Mouse (Mus musculus) forebrain, embryonic 11.5 days (tissue): Measurements from ENCODE around the gene B3glct. TPM values are rescaled to one million over a fixed set of nuclear protein-coding genes. Genes with fewer than 3 reads are reported as not detected.

Experiments
- ATAC-seq: fragments of 200-750 bp; cut with Nextera tagmentation; replicated peaks from 2 replicates; pipeline ENCODE4 v1.8.0; 2017; ENCODE audit warnings: moderate TSS enrichment; ENCODE audit not compliant: low FRiP score
- DNase-seq: peaks from one replicate; pipeline ENCODE4 v3.0.0-alpha.2; 2017; ENCODE audit warnings: low spot score
- H3K27ac ChIP-seq: fragments of 300-500 bp; sonication (generic); 2 replicates; pipeline ENCODE4 v1.5.1; 2014; ENCODE audit warnings: low read depth, low read length
- H3K27me3 ChIP-seq: fragments of 300-500 bp; sonication (generic); 2 replicates; pipeline ENCODE4 v1.6.1; 2014; ENCODE audit warnings: mild to moderate bottlenecking, low read length, mixed read lengths; ENCODE audit not compliant: control insufficient read depth, insufficient read depth
- H3K36me3 ChIP-seq: fragments of 300-500 bp; sonication (generic); 2 replicates; pipeline ENCODE4 v1.6.1; 2014; ENCODE audit warnings: mild to moderate bottlenecking, low read length, moderate library complexity, mixed read lengths; ENCODE audit not compliant: control insufficient read depth, insufficient read depth
- H3K4me1 ChIP-seq: fragments of 300-500 bp; sonication (generic); replicated peaks from 2 replicates; pipeline ENCODE4 v1.6.1; 2014; ENCODE audit warnings: low read length, mixed read lengths; ENCODE audit not compliant: control insufficient read depth, insufficient read depth
- H3K4me2 ChIP-seq: fragments of 300-500 bp; sonication (generic); 2 replicates; pipeline ENCODE4 v1.6.1; 2014; ENCODE audit warnings: low read depth, mild to moderate bottlenecking, low read length, moderate library complexity, mixed read lengths; ENCODE audit not compliant: severe bottlenecking
- H3K4me3 ChIP-seq: fragments of 300-500 bp; sonication (generic); 2 replicates; pipeline ENCODE4 v1.5.1; 2014; ENCODE audit warnings: low read depth, low read length
- H3K9ac ChIP-seq: fragments of 300-500 bp; sonication (generic); 2 replicates; pipeline ENCODE4 v1.6.1; 2014; ENCODE audit warnings: low read length
- H3K9me3 ChIP-seq: fragments of 300-500 bp; sonication (generic); 2 replicates; pipeline ENCODE4 v1.6.1; 2016; ENCODE audit warnings: low read length, mixed read lengths; ENCODE audit not compliant: control insufficient read depth
- WGBS: fragments of 180-500 bp; shearing (Covaris S2); extraction: QIAGEN DNeasy Blood & Tissue Kit; methylation state at CpG from one replicate; pipeline ENCODE4 v1.1.7; 2014; 5-methylcytosine and 5-hydroxymethylcytosine counted together
- polyA plus RNA-seq: library from polyadenylated mRNA; unstranded; fragments of >200 nt; fragmentation: Nextera tagmentation; extraction: Ambion mirVana; gene quantifications from 2 replicates; pipeline ENCODE4 v1.2.1, GENCODE M21; 2014

Gene B3glct
- polyA plus RNA-seq, 1 experiment from 2014 or later: 17.1 TPM

DNA sequence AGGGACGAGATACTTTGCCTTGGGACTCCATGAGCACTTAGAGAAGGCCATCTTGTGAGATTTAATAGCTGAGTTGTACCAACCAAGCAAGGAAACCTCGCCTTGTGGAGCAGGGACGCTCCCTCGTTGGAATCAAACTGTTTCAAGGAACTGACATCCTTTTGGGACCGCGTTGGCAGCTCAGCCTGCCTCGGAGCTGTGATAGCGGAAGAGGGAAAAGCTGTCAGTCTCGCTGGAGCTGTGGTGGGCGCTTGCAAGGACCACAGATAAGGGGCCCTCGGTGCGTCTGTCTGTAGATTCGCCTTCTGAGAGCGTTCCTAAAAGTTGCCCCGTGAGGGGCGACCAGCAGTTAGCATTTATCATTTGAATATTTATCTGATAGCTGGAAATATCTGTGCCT is 35.8 kb downstream of the B3glct start:
- no peak for ATAC-seq
- Histone ChIP-seq H3K4me2 (no peak overlapping the region), H3K9me3 (no peaks in the 10 kb centered on the region), H3K27me3 (no peaks in the 10 kb centered on the region), H3K4me1 (peaks cover 7% of the 10 kb centered on the region; the same call in 1 of the 2 replicates), H3K9ac (no peak overlapping the region), H3K36me3 (no peaks in the 10 kb centered on the region), H3K4me3 (no peak overlapping the region), H3K27ac (no peak overlapping the region)
- DNase-seq: peak; percentile 48
- WGBS: 87% methylated on average over 16 of the region's 16 CpGs

DNA sequence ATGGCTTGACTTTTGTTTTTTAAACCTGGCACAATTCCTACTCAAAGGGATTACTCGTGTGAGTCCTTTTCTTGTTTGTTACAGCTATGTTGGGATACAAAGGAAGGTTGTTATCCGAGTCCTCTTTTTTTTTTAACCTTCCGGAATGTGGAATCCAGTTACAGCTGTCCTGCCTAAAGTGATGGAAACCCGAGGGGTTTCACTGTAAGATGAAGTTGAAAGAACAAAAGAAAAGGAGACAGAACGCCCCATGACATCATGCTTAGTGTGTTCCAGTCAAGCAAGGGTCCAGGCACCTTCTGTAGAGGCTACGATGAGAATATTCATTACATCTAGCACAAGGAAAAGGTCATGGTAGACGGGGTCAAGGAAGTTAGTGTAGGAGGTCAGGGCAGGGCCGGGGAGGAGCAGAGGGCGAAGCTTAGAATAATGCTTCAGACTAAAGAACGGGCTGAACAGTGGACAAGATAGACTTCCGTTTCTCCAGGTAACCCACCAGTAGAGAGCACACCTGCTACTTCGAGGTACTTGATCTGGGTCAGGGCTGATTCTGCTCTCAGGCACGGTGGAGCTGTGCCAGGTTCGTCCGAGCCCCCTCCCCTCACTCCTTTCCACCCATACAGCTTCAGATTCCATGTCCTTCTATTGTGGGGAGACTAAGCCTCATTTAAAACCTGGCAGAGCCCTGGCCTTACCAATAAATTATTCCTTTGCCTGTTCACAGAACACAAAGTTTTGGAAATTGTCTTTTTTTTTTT is 37.7 kb downstream of the B3glct start:
- H3K27me3 ChIP-seq: no peaks in the 10 kb centered on the region
- no peak overlapping the region for H3K4me2 ChIP-seq
- no peak overlapping the region; the same call in 1 of the 2 replicates for H3K9ac ChIP-seq
- H3K27ac ChIP-seq: no peak overlapping the region
- H3K4me3 ChIP-seq: no peak overlapping the region
- no peaks in the 10 kb centered on the region for H3K9me3 ChIP-seq
- DNase-seq (no peak), ATAC-seq (no peak)
- 41% methylated on average over 15 of the region's 15 CpGs for WGBS
- peaks cover 8% of the 10 kb centered on the region; the same call in 1 of the 2 replicates for H3K4me1 ChIP-seq
- no peaks in the 10 kb centered on the region for H3K36me3 ChIP-seq

GRCm38 (mm10) chr5:149716329-149716690 is 38.3 kb downstream of the B3glct start:
- 66% methylated on average over 3 of the region's 3 CpGs for WGBS
- H3K27me3 ChIP-seq: no peaks in the 10 kb centered on the region
- no peaks in the 10 kb centered on the region for H3K9me3 ChIP-seq
- no peak overlapping the region for H3K27ac ChIP-seq
- peaks cover 8% of the 10 kb centered on the region; the same call in 1 of the 2 replicates for H3K4me1 ChIP-seq
- ATAC-seq (no peak), DNase-seq (no peak)
- no peak overlapping the region for H3K4me3 ChIP-seq
- H3K9ac ChIP-seq: no peak overlapping the region
- no peaks in the 10 kb centered on the region for H3K36me3 ChIP-seq
- H3K4me2 ChIP-seq: no peak overlapping the region

DNA sequence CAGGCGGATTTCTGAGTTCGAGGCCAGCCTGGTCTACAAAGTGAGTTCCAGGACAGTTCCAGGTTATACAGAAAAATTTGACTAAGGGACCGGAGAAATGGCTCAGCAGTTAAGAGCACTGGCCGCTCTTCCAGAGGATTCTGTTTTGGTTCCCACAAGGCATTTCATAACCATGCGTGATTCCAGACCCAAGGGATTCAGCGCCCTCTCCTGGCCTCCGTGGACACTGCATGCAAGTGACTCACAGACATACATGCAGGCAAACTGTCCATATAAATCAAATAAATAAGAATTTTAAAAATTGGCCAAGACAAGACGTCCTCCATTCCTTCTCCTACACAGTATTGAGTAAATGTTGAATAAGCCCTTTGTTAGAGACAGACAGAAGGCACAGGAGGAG is 53.7 kb downstream of the B3glct start:
- ATAC-seq (no peak), DNase-seq (no peak)
- H3K27ac ChIP-seq: no peak overlapping the region
- H3K9ac ChIP-seq: no peak overlapping the region
- no peaks in the 10 kb centered on the region for H3K4me1 ChIP-seq
- no peak overlapping the region for H3K4me3 ChIP-seq
- peaks cover 5% of the 10 kb centered on the region; the same call in 1 of the 2 replicates for H3K36me3 ChIP-seq
- H3K27me3 ChIP-seq: no peaks in the 10 kb centered on the region
- H3K4me2 ChIP-seq: no peak overlapping the region
- H3K9me3 ChIP-seq: no peaks in the 10 kb centered on the region; the same call in 1 of the 2 replicates
- 90% methylated on average over 8 of the region's 8 CpGs for WGBS

DNA sequence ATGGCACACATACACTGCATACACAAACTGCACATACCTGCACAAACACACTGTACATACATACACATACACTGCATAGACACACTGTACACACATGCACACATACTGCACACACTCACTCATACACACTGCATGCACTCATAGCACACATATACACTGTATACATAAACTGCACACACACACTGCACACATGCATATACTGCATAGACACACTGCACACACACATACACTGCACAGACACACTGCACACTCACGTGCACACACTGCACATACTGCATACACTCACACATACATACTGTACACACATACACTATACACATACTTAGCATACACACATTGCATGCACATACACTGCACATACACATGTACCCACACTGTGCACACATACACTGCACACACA is 59.2 kb downstream of the B3glct start:
- ATAC-seq: no peak
- Histone ChIP-seq H3K27me3 (no peaks in the 10 kb centered on the region), H3K9me3 (no peaks in the 10 kb centered on the region; the same call in 1 of the 2 replicates), H3K4me2 (no peak overlapping the region), H3K9ac (no peak overlapping the region), H3K4me1 (no peaks in the 10 kb centered on the region), H3K36me3 (no peaks in the 10 kb centered on the region; the same call in 1 of the 2 replicates), H3K27ac (no peak overlapping the region), H3K4me3 (no peak overlapping the region)
- DNase-seq: no peak
- WGBS: 93% methylated on average over 1 of the region's 1 CpGs

DNA sequence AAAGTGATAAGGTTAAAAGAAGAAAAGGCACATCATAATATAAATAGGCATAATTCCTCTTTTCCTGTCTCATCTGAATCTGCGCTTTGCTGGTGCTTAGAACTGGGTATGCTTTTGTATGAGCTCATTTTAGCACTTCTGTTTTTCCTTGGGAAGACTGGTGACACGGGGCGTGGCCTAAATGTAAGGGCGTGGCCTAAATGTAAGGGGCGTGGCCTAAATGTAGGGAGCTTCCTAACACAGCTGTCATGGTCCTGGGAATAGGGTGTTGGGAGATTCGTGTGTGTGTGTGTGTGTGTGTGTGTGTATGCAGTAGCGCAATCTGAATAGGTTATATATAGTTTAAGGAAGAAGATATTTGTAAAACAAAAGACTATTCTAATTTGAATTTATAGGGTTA is 62.1 kb downstream of the B3glct start:
- no peak overlapping the region for H3K4me3 ChIP-seq
- no peaks in the 10 kb centered on the region for H3K9me3 ChIP-seq
- DNase-seq: no peak
- no peaks in the 10 kb centered on the region for H3K27me3 ChIP-seq
- ATAC-seq: no peak
- H3K4me1 ChIP-seq: no peaks in the 10 kb centered on the region
- no peak overlapping the region for H3K9ac ChIP-seq
- H3K27ac ChIP-seq: no peak overlapping the region
- 89% methylated on average over 7 of the region's 7 CpGs for WGBS
- H3K4me2 ChIP-seq: no peak overlapping the region
- H3K36me3 ChIP-seq: no peaks in the 10 kb centered on the region

- DNase-seq (no peak), ATAC-seq (no peak)
- Histone ChIP-seq H3K36me3 (no peaks in the 10 kb centered on the region), H3K4me1 (no peaks in the 10 kb centered on the region), H3K27ac (no peak overlapping the region), H3K27me3 (no peaks in the 10 kb centered on the region), H3K4me3 (no peak overlapping the region), H3K4me2 (no peak overlapping the region), H3K9me3 (no peaks in the 10 kb centered on the region), H3K9ac (no peak overlapping the region)
- WGBS: 84% methylated on average over 3 of the region's 3 CpGs
Measured at GRCm38 (mm10) chr5:149740703-149741102, 62.7 kb downstream of the B3glct start.

DNA sequence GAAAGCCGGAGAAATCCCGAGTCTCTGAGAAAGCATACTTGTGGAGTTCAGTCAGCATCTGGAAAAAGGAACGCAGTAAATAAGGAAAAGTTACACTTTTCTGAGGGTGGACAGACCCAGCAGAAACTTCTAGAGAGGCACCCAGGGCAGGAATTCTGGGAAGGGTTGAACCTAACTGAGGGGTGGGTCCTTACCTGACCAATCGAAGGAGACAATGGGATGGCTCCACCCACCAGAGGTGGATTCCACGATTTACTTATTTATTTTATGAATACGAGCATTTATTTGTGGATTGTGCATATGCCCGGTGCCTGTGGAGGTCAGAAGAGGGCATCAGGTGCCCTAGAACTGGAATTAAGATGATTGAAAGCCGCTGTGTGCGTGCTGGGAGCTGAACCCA is 64.3 kb downstream of the B3glct start:
- no peaks in the 10 kb centered on the region for H3K4me1 ChIP-seq
- no peak overlapping the region for H3K4me3 ChIP-seq
- ATAC-seq (no peak), DNase-seq (no peak)
- no peaks in the 10 kb centered on the region for H3K36me3 ChIP-seq
- H3K9me3 ChIP-seq: no peaks in the 10 kb centered on the region
- H3K9ac ChIP-seq: no peak overlapping the region
- 94% methylated on average over 9 of the region's 9 CpGs for WGBS
- H3K4me2 ChIP-seq: no peak overlapping the region
- H3K27ac ChIP-seq: no peak overlapping the region
- H3K27me3 ChIP-seq: no peaks in the 10 kb centered on the region

- Histone ChIP-seq H3K9me3 (no peaks in the 10 kb centered on the region), H3K4me1 (no peaks in the 10 kb centered on the region), H3K36me3 (no peaks in the 10 kb centered on the region), H3K4me3 (no peak overlapping the region), H3K27ac (no peak overlapping the region), H3K9ac (no peak overlapping the region), H3K4me2 (no peak overlapping the region), H3K27me3 (no peaks in the 10 kb centered on the region)
- DNase-seq (no peak), ATAC-seq (no peak)
- 92% methylated on average over 9 of the region's 9 CpGs for WGBS
Measured at GRCm38 (mm10) chr5:149745079-149745478, 67.0 kb downstream of the B3glct start.
